Mouse (Mus musculus): ENCODE results near the gene Fbxw24. TPM values are rescaled to one million over a fixed set of nuclear protein-coding genes. Genes with fewer than 3 reads are reported as not detected.
"Not testable (repeated sequence)": the region's sequence is repeated elsewhere in the genome, so short reads cannot be mapped to it uniquely, and the experiment has no call there.

Fbxw24 gene
- total RNA-seq (2014; rRNA removed) = not detected in 2 replicates
- not detected in 2 replicates for polyA plus RNA-seq (2012; rRNA removed)

GRCm38 (mm10) chr9:109625957-109626356 is at the start of gene Fbxw24:
TSS of gene Fbxw24 (minus strand) at chr9:109626057.
- DNase-seq (ENCODE audit: extremely low read depth, low read depth, low spot score); H3K4me3 ChIP-seq (ENCODE audit: insufficient read depth, low read depth, low read length); H3K27me3 ChIP-seq (ENCODE audit: control insufficient read depth, insufficient read depth, low read length); H3K9ac ChIP-seq (ENCODE audit: low read depth, low read length); H3K79me2 ChIP-seq (ENCODE audit: control insufficient read depth, insufficient read depth, low read length); H3K27ac ChIP-seq (replicated peaks; ENCODE audit: insufficient read depth, low read depth, low read length); H3K36me3 ChIP-seq (ENCODE audit: control insufficient read depth, insufficient read depth, low read length); H3K4me1 ChIP-seq (ENCODE audit: control insufficient read depth, insufficient read depth, low read length): not testable (repeated sequence)
- WGBS = 82% methylated on average over 2 of the region's 2 CpGs

DNA sequence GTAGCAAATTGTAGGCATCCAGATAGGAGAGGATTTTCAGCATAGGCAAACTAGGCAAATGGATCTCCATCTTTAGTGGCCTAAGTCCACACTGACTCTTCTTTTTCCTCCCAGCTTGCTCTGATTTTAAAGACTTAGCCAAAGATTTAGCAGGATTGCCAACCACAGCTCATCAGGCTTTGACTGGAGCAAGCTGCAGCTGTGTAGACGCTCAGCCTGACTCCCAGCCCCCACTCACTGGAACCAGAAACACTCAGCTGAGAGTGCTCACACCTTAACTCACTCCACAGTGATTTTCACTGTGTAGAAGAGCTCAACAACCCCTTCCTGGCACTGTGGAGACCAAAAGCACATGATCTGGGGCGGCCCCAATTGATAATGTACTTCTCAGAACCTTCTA is 38.7 kb upstream of the Fbxw24 start, which contains the start of gene Fbxw25:
Fbxw25 (minus strand) TSS at position 101 of the 400 bp plus-strand sequence.
- WGBS = 73% methylated on average over 2 of the region's 2 CpGs
- not testable (repeated sequence) for DNase-seq (ENCODE audit: extremely low read depth, low read depth, low spot score); H3K4me1 ChIP-seq (ENCODE audit: control insufficient read depth, insufficient read depth, low read length); H3K9ac ChIP-seq (ENCODE audit: low read depth, low read length); H3K79me2 ChIP-seq (ENCODE audit: control insufficient read depth, insufficient read depth, low read length); H3K27me3 ChIP-seq (ENCODE audit: control insufficient read depth, insufficient read depth, low read length); H3K4me3 ChIP-seq (ENCODE audit: insufficient read depth, low read depth, low read length); H3K36me3 ChIP-seq (ENCODE audit: control insufficient read depth, insufficient read depth, low read length); H3K27ac ChIP-seq (replicated peaks; ENCODE audit: insufficient read depth, low read depth, low read length)

DNA sequence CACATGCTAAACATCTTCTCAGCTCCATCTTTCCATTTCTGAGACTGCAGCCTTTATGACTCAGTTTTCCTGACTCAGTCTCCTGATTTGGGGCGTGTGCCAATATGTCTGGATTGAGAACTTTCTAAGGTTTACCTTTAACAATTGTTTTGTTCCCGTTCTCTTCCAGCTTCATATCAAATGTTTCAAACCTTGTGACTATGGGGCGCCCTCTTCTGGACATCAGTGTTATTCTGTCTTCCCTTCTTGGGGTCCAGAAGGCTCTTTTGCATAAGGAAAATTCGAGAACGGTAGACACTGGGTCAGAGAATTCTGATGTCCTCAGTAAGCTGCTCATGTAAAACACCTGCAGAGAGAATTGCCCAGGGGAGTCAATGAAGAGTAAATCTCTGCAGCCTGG is 19.0 kb downstream of the Fbxw24 start:
- H3K27ac ChIP-seq (replicated peaks; ENCODE audit: insufficient read depth, low read depth, low read length); H3K36me3 ChIP-seq (ENCODE audit: control insufficient read depth, insufficient read depth, low read length); H3K27me3 ChIP-seq (ENCODE audit: control insufficient read depth, insufficient read depth, low read length); H3K9ac ChIP-seq (ENCODE audit: low read depth, low read length); H3K79me2 ChIP-seq (ENCODE audit: control insufficient read depth, insufficient read depth, low read length); H3K4me3 ChIP-seq (ENCODE audit: insufficient read depth, low read depth, low read length); H3K4me1 ChIP-seq (ENCODE audit: control insufficient read depth, insufficient read depth, low read length): not testable (repeated sequence)
- WGBS = 26% methylated on average over 5 of the region's 5 CpGs
- DNase-seq (ENCODE audit: extremely low read depth, low read depth, low spot score) = peak; percentile 18

DNA sequence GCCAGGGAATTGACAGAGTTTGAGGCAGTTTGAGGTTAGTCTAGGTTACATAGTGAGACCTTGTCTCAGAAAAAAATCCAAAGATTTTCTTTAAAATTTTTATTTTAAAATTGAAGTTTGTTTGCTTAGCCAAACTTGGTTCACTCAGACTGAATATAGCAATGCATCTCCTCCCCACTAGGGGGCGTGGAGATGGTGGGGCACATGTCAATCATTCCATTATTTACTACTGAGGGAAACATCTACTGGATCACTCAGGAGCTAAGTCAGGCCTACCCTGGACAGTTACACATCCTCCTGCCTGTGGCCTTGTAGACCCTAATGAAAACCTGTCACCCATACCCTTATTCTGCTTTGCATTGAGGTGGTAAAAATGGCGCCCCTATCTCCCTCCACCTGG is 23.7 kb downstream of the Fbxw24 start:
- WGBS = 50% methylated on average over 2 of the region's 2 CpGs
- not testable (repeated sequence) for H3K79me2 ChIP-seq (ENCODE audit: control insufficient read depth, insufficient read depth, low read length); DNase-seq (ENCODE audit: extremely low read depth, low read depth, low spot score); H3K4me3 ChIP-seq (ENCODE audit: insufficient read depth, low read depth, low read length); H3K4me1 ChIP-seq (ENCODE audit: control insufficient read depth, insufficient read depth, low read length); H3K27me3 ChIP-seq (ENCODE audit: control insufficient read depth, insufficient read depth, low read length); H3K36me3 ChIP-seq (ENCODE audit: control insufficient read depth, insufficient read depth, low read length); H3K27ac ChIP-seq (replicated peaks; ENCODE audit: insufficient read depth, low read depth, low read length); H3K9ac ChIP-seq (ENCODE audit: low read depth, low read length)
- TF ChIP-seq CTCF (IDR thresholded peaks at IDR 0.05; ENCODE audit: low read depth, low read length) = peak; percentile 29; the same call in 1 of the 2 replicates

DNA sequence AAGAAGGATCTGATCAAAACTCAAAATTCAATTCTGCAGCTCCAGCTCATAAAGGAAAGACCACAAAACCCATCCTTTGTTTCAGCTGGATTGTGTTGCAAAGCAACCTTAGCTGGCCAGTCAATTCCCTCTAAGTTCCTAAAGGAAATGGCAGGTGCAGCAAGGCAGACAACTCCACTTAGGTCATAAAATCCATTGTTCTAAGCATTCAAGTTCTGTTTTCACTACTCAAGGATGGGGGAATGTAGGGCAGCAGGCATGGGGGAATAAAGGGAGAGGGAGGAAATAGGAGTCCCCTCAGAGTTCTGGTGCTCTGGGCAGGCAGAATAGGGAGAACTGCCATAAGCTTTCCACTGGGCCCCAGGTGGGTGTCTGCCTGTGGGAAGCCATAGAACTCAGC is 28.6 kb downstream of the Fbxw24 start:
- no peak for DNase-seq (ENCODE audit: extremely low read depth, low read depth, low spot score)
- H3K27ac ChIP-seq (replicated peaks; ENCODE audit: insufficient read depth, low read depth, low read length) = no peak overlapping the region
- no peaks in the 10 kb centered on the region for H3K79me2 ChIP-seq (ENCODE audit: control insufficient read depth, insufficient read depth, low read length)
- no peaks in the 10 kb centered on the region for H3K36me3 ChIP-seq (ENCODE audit: control insufficient read depth, insufficient read depth, low read length)
- no peak overlapping the region for H3K4me3 ChIP-seq (ENCODE audit: insufficient read depth, low read depth, low read length)
- H3K4me1 ChIP-seq (ENCODE audit: control insufficient read depth, insufficient read depth, low read length) = no peaks in the 10 kb centered on the region
- H3K9ac ChIP-seq (ENCODE audit: low read depth, low read length) = no peak overlapping the region
- no peak for TF ChIP-seq CTCF (IDR thresholded peaks at IDR 0.05; ENCODE audit: low read depth, low read length)
- TF ChIP-seq POLR2A (IDR thresholded peaks at IDR 0.05; ENCODE audit: extremely low read depth, insufficient read depth, low read length) = no peak
- no peaks in the 10 kb centered on the region for H3K27me3 ChIP-seq (ENCODE audit: control insufficient read depth, insufficient read depth, low read length)

GRCm38 (mm10) chr9:109594866-109595265 is 31.0 kb downstream of the Fbxw24 start:
- no peak overlapping the region for H3K9ac ChIP-seq (ENCODE audit: low read depth, low read length)
- H3K79me2 ChIP-seq (ENCODE audit: control insufficient read depth, insufficient read depth, low read length) = no peaks in the 10 kb centered on the region
- H3K27ac ChIP-seq (replicated peaks; ENCODE audit: insufficient read depth, low read depth, low read length) = no peak overlapping the region
- no peak overlapping the region for H3K4me3 ChIP-seq (ENCODE audit: insufficient read depth, low read depth, low read length)
- WGBS = 77% methylated on average over 2 of the region's 2 CpGs
- TF ChIP-seq POLR2A (IDR thresholded peaks at IDR 0.05; ENCODE audit: extremely low read depth, insufficient read depth, low read length) (no peak), CTCF (IDR thresholded peaks at IDR 0.05; ENCODE audit: low read depth, low read length) (no peak)
- no peak for DNase-seq (ENCODE audit: extremely low read depth, low read depth, low spot score)
- H3K4me1 ChIP-seq (ENCODE audit: control insufficient read depth, insufficient read depth, low read length) = no peaks in the 10 kb centered on the region
- H3K36me3 ChIP-seq (ENCODE audit: control insufficient read depth, insufficient read depth, low read length) = no peaks in the 10 kb centered on the region
- H3K27me3 ChIP-seq (ENCODE audit: control insufficient read depth, insufficient read depth, low read length) = no peaks in the 10 kb centered on the region

- not testable (repeated sequence) for H3K4me1 ChIP-seq (ENCODE audit: control insufficient read depth, insufficient read depth, low read length); H3K36me3 ChIP-seq (ENCODE audit: control insufficient read depth, insufficient read depth, low read length); H3K27ac ChIP-seq (replicated peaks; ENCODE audit: insufficient read depth, low read depth, low read length); H3K9ac ChIP-seq (ENCODE audit: low read depth, low read length); H3K79me2 ChIP-seq (ENCODE audit: control insufficient read depth, insufficient read depth, low read length); DNase-seq (ENCODE audit: extremely low read depth, low read depth, low spot score); H3K27me3 ChIP-seq (ENCODE audit: control insufficient read depth, insufficient read depth, low read length); H3K4me3 ChIP-seq (ENCODE audit: insufficient read depth, low read depth, low read length)
- 85% methylated on average over 4 of the region's 4 CpGs for WGBS
These were observed 57.7 kb downstream of the Fbxw24 start, which contains the start of gene Fbxw15 for GRCm38 (mm10) chr9:109568162-109568561. TSS of gene Fbxw15 (minus strand) at chr9:109568262.
